Mouse (Mus musculus) CD4-positive, CD25-positive, alpha-beta regulatory T cell, adult 2 months (primary cell): Measurements from ENCODE around the gene Znhit1.
"Not testable (repeated sequence)": the region's sequence is repeated elsewhere in the genome, so short reads cannot be mapped to it uniquely, and the experiment has no call there.

Source experiments
- DNase-seq: peaks from one replicate; pipeline ENCODE4 v3.0.0-alpha.2; 2012; ENCODE audit warnings: low read depth, low spot score

Znhit1 gene

GRCm38 (mm10) chr5:136953015-136953414, 34.8 kb downstream of the Znhit1 start, which contains the start of gene Fis1:
Gene Fis1 (plus strand): TSS chr5:136953275.
- peak; percentile 81 for DNase-seq

GRCm38 (mm10) chr5:136952153-136952552, 35.7 kb downstream of the Znhit1 start:
- no peak for DNase-seq

- DNase-seq, result no peak
These were observed 37.3 kb downstream of the Znhit1 start for GRCm38 (mm10) chr5:136950521-136950920.

GRCm38 (mm10) chr5:136949551-136950336, 38.1 kb downstream of the Znhit1 start:
- not testable (repeated sequence) for DNase-seq

DNA sequence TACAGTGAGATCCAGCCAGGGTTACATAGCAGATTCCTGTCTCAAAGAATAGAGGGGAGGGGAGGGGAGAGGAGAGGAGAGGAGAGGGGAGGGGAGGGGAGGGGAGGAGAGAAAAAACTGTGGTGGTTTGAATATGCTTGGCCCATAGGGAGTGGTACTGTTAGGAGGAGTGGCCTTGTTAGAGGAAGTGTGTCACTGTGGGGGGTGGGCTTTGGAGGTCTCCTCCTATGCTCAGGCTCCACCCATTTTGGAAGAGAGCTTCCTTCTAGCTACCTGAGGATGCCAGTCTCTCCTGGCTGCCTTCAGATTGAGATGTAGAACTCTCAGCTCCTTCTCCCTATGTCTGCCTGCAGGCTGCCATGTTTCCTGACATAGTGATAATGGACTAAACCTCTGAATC, 39.9 kb downstream of the Znhit1 start:
- DNase-seq, result no peak

GRCm38 (mm10) chr5:136945084-136945483, 42.7 kb downstream of the Znhit1 start:
- DNase-seq, result no peak

- DNase-seq, result no peak
These were observed 44.4 kb downstream of the Znhit1 start for GRCm38 (mm10) chr5:136943382-136943781.

GRCm38 (mm10) chr5:136942781-136943180, 45.0 kb downstream of the Znhit1 start:
- no peak for DNase-seq

DNA sequence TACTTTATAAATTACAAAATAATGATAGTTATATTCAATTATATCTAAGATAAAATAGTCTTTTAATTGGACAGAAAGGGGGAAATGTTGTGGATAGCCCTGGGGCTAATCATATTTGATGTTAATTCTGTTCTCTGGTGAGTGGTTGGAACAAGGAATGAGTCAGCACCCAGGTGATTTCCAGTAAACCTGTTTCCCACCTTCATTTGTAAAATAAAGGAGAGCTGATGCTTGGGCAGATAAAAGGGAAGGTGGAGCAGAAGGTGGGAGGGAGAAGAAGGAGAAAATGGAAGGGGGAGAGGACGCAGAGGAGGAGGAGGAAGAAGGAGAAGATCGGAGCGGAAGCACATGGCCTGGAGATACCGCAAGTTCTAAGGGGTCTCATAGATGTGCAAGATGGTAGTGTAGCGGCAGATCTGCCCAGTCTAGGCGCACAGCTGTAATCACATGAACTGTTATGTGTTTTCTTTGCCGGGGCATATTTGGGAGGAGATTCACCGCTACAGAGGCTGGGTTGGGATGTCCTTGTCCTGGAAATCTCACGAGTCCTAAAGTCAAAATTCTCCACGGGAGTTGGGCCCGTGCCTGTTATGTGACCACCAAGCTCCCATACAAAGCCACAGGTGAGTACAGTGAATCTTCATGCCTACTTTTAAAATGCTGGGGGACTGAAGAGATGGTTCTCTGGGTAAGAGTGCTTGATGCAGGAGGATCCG, 46.8 kb downstream of the Znhit1 start:
- no peak for DNase-seq

DNA sequence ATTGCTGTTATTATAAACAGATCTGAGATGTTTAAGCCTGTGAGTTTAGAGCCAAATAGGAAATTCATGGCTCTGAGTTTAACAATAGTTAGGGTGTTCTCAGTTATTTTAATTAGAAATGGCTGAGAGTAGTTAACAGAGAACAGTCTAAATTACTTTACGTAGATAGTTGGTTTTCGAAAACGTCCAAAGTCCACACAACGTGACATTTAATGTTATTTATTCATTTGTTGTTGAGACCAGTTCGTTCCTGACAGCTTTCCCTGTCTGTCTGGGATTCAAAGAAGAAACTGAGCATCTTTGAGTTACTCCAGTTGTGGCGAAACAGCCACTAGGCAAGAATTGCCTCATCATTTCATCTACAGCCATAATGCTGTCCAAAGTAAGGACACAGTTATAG, 47.8 kb downstream of the Znhit1 start:
- DNase-seq, result not testable (repeated sequence)

DNA sequence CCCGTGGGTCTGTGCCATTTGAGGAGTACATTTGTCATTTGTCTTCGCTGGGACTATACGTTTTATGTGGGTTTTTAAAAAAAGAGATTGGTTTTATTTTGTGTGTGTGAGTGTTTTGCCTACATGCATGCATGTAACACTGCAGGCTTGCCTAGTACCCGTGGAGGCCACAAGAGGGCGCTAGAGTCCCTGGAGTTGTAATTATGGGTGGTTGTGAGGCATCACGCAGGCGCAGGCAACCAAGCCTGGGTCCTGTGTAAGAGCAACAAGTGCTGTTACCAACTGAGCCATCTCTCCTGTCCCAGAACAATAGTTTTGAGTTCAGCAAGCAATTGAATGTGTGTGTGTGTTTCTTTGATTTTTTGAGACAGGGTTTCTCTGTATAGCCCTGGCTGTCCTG, 48.5 kb downstream of the Znhit1 start:
- peak; percentile 46 for DNase-seq

DNA sequence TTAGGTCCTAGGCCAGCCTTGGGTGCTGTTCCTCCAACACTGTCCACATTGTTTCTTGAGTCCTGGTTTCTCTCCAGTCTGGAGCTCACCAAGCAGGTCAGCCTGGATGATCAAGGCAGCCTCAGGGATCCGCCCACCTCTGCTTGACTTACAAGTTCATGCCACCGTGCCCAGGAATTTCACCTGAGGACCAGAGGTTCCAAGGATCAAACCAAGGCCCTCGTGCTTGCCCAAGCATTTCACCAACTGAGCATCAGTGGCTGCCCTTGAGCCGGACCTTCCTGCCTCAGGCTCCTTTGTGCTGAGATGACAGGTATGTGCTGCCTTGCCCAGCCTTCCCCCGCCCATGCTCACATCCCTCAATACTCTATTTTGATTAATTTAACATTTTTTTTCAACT, 50.2 kb downstream of the Znhit1 start:
- DNase-seq, result no peak

GRCm38 (mm10) chr5:136936750-136937149, 51.1 kb downstream of the Znhit1 start:
- no peak for DNase-seq

- peak; percentile 48 for DNase-seq
These were observed 51.7 kb downstream of the Znhit1 start for GRCm38 (mm10) chr5:136935905-136936695.

DNA sequence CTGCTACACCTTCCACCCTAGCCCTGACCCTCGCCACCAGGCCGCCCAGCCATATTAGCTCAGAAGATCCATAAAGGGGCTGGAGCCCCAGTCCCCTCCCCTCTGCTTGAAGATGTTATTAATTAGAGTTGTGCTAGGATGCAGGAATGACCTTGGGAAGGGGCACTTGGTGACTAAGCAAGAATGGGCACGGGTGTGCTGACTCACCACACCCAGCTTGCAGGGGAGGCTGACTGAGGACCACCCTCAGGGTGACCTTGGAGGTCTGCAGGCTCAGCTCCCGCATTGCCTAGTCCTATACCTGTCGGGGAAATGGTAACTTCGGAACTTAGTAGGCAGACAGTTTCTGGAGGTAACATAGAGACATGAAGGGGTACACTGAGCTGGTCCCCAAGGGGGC, 53.9 kb downstream of the Znhit1 start:
- DNase-seq, result no peak

DNA sequence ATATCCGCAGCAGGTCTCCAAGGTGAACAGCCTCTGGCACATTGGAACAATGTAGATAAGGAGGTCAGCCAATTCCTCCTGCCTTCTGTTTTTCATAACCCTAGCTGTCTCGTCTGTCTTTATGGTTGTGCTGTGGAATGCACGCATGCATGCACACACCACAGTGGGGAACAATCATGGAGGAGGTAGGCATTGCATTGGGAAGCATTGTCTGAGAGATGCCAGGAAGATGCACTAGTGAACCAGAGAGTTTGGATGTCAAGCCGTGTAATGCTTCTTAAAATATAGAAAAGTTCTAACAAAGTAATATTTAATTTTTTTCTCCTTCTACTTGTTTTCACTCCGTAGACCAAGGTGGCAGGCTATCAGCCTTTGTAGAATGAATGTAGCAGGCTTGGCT, 54.9 kb downstream of the Znhit1 start:
- peak; percentile 17 for DNase-seq
